Mouse (Mus musculus): ENCODE measurements around the gene Manba. TPM values are rescaled to one million over a fixed set of nuclear protein-coding genes. Genes with fewer than 3 reads are reported as not detected.
A peak's percentile ranks its signal among the peaks of the same experiment; 100 is the strongest.
"Not testable (repeated sequence)": the region's sequence is repeated elsewhere in the genome, so short reads cannot be mapped to it uniquely, and the experiment has no call there.

Manba gene
- total and polyA plus RNA-seq, 2 experiments from 2014 or later = 20.6 to 36.0 TPM

GRCm38 (mm10) chr3:135485900-135486241 lies 460 bp downstream of the Manba start:
- peak overlapping the region; percentile 77 for H3K9ac ChIP-seq (replicated peaks; ENCODE audit: low read depth, low read length)
- DNase-seq (ENCODE audit: low spot score) = no peak
- H3K36me3 ChIP-seq (replicated peaks; ENCODE audit: control insufficient read depth, insufficient read depth, low read length) = no peaks in the 10 kb centered on the region
- no peak; the same call in 1 of the 2 replicates for ATAC-seq (ENCODE audit: insufficient read depth, low read depth)
- 3% methylated on average over 9 of the region's 9 CpGs for WGBS
- TF ChIP-seq EP300 (IDR thresholded peaks at IDR 0.05; ENCODE audit: low read depth) (no peak), CTCF (IDR thresholded peaks at IDR 0.05; ENCODE audit: low read depth) (no peak)
- peaks cover 5% of the 10 kb centered on the region; the same call in 1 of the 2 replicates for H3K4me1 ChIP-seq (ENCODE audit: control insufficient read depth, insufficient read depth)
- H3K27ac ChIP-seq (ENCODE audit: low read depth) = peak overlapping the region; percentile 82
- H3K27me3 ChIP-seq (ENCODE audit: control insufficient read depth, insufficient read depth, low read length) = no peaks in the 10 kb centered on the region
- H3K4me3 ChIP-seq (ENCODE audit: low read depth, low read length) = peak overlapping the region; percentile 86
- no peaks in the 10 kb centered on the region for H3K9me3 ChIP-seq (replicated peaks; ENCODE audit: control insufficient read depth, low read length)
- H3K4me2 ChIP-seq (ENCODE audit: low read depth, low read length) = peak overlapping the region; percentile 95

- Histone ChIP-seq H3K27me3 (ENCODE audit: control insufficient read depth, insufficient read depth, low read length) (no peaks in the 10 kb centered on the region), H3K4me1 (ENCODE audit: control insufficient read depth, insufficient read depth) (peaks cover 5% of the 10 kb centered on the region; the same call in 1 of the 2 replicates), H3K9ac (replicated peaks; ENCODE audit: low read depth, low read length) (0 out of 2 replicates have a peak overlapping the region, but pooled peaks have one; percentile 77), H3K9me3 (replicated peaks; ENCODE audit: control insufficient read depth, low read length) (no peaks in the 10 kb centered on the region), H3K27ac (ENCODE audit: low read depth) (peak overlapping the region; percentile 82; the same call in 1 of the 2 replicates), H3K4me2 (ENCODE audit: low read depth, low read length) (peak overlapping the region; percentile 95), H3K4me3 (ENCODE audit: low read depth, low read length) (peak overlapping the region; percentile 86), H3K36me3 (replicated peaks; ENCODE audit: control insufficient read depth, insufficient read depth, low read length) (no peaks in the 10 kb centered on the region)
- WGBS = 39% methylated on average over 5 of the region's 5 CpGs
- DNase-seq (ENCODE audit: low spot score) (no peak), ATAC-seq (ENCODE audit: insufficient read depth, low read depth) (no peak)
- TF ChIP-seq EP300 (IDR thresholded peaks at IDR 0.05; ENCODE audit: low read depth) = no peak
- TF ChIP-seq CTCF (IDR thresholded peaks at IDR 0.05; ENCODE audit: low read depth) = no peak
Observed at GRCm38 (mm10) chr3:135486351-135486750, 940 bp downstream of the Manba start.

GRCm38 (mm10) chr3:135487803-135488202 lies 2.4 kb downstream of the Manba start:
- Histone ChIP-seq H3K27ac (ENCODE audit: low read depth) (no peak overlapping the region), H3K4me3 (ENCODE audit: low read depth, low read length) (no peak overlapping the region), H3K9me3 (replicated peaks; ENCODE audit: control insufficient read depth, low read length) (no peaks in the 10 kb centered on the region), H3K4me1 (ENCODE audit: control insufficient read depth, insufficient read depth) (peaks cover 5% of the 10 kb centered on the region; the same call in 1 of the 2 replicates), H3K4me2 (ENCODE audit: low read depth, low read length) (no peak overlapping the region), H3K9ac (replicated peaks; ENCODE audit: low read depth, low read length) (no peak overlapping the region), H3K36me3 (replicated peaks; ENCODE audit: control insufficient read depth, insufficient read depth, low read length) (no peaks in the 10 kb centered on the region), H3K27me3 (ENCODE audit: control insufficient read depth, insufficient read depth, low read length) (no peaks in the 10 kb centered on the region)
- ATAC-seq (ENCODE audit: insufficient read depth, low read depth) (no peak), DNase-seq (ENCODE audit: low spot score) (no peak)
- WGBS = 62% methylated on average over 4 of the region's 4 CpGs
- TF ChIP-seq CTCF (IDR thresholded peaks at IDR 0.05; ENCODE audit: low read depth) (no peak), EP300 (IDR thresholded peaks at IDR 0.05; ENCODE audit: low read depth) (no peak)

GRCm38 (mm10) chr3:135489865-135490520 lies 4.6 kb downstream of the Manba start:
- Histone ChIP-seq H3K27me3 (ENCODE audit: control insufficient read depth, insufficient read depth, low read length) (no peaks in the 10 kb centered on the region), H3K27ac (ENCODE audit: low read depth) (no peak overlapping the region), H3K36me3 (replicated peaks; ENCODE audit: control insufficient read depth, insufficient read depth, low read length) (no peaks in the 10 kb centered on the region), H3K4me1 (ENCODE audit: control insufficient read depth, insufficient read depth) (peaks cover 3% of the 10 kb centered on the region; the same call in 1 of the 2 replicates), H3K4me3 (ENCODE audit: low read depth, low read length) (no peak overlapping the region), H3K9ac (replicated peaks; ENCODE audit: low read depth, low read length) (no peak overlapping the region), H3K9me3 (replicated peaks; ENCODE audit: control insufficient read depth, low read length) (no peaks in the 10 kb centered on the region), H3K4me2 (ENCODE audit: low read depth, low read length) (no peak overlapping the region)
- DNase-seq (ENCODE audit: low spot score) (no peak), ATAC-seq (ENCODE audit: insufficient read depth, low read depth) (no peak)
- WGBS = 85% methylated on average over 5 of the region's 5 CpGs
- TF ChIP-seq CTCF (IDR thresholded peaks at IDR 0.05; ENCODE audit: low read depth) (no peak), EP300 (IDR thresholded peaks at IDR 0.05; ENCODE audit: low read depth) (no peak)

GRCm38 (mm10) chr3:135491102-135491501 lies 5.7 kb downstream of the Manba start:
- TF ChIP-seq CTCF (IDR thresholded peaks at IDR 0.05; ENCODE audit: low read depth) = no peak
- no peak for TF ChIP-seq EP300 (IDR thresholded peaks at IDR 0.05; ENCODE audit: low read depth)
- Histone ChIP-seq H3K27me3 (ENCODE audit: control insufficient read depth, insufficient read depth, low read length) (no peaks in the 10 kb centered on the region), H3K9ac (replicated peaks; ENCODE audit: low read depth, low read length) (no peak overlapping the region), H3K4me1 (ENCODE audit: control insufficient read depth, insufficient read depth) (no peaks in the 10 kb centered on the region), H3K9me3 (replicated peaks; ENCODE audit: control insufficient read depth, low read length) (no peaks in the 10 kb centered on the region), H3K36me3 (replicated peaks; ENCODE audit: control insufficient read depth, insufficient read depth, low read length) (no peaks in the 10 kb centered on the region), H3K4me2 (ENCODE audit: low read depth, low read length) (no peak overlapping the region), H3K4me3 (ENCODE audit: low read depth, low read length) (no peak overlapping the region), H3K27ac (ENCODE audit: low read depth) (no peak overlapping the region)
- no peak for ATAC-seq (ENCODE audit: insufficient read depth, low read depth)
- WGBS = 84% methylated on average over 6 of the region's 6 CpGs
- DNase-seq (ENCODE audit: low spot score) = no peak

- H3K9me3 ChIP-seq (replicated peaks; ENCODE audit: control insufficient read depth, low read length); H3K27me3 ChIP-seq (ENCODE audit: control insufficient read depth, insufficient read depth, low read length); DNase-seq (ENCODE audit: low spot score); H3K36me3 ChIP-seq (replicated peaks; ENCODE audit: control insufficient read depth, insufficient read depth, low read length); H3K9ac ChIP-seq (replicated peaks; ENCODE audit: low read depth, low read length); H3K4me1 ChIP-seq (ENCODE audit: control insufficient read depth, insufficient read depth); ATAC-seq (ENCODE audit: insufficient read depth, low read depth); H3K4me3 ChIP-seq (ENCODE audit: low read depth, low read length); H3K4me2 ChIP-seq (ENCODE audit: low read depth, low read length); H3K27ac ChIP-seq (ENCODE audit: low read depth): not testable (repeated sequence)
- 83% methylated on average over 7 of the region's 7 CpGs for WGBS
Observed at GRCm38 (mm10) chr3:135493320-135493719, 7.9 kb downstream of the Manba start.

GRCm38 (mm10) chr3:135497956-135498355 lies 12.5 kb downstream of the Manba start:
- 83% methylated on average over 4 of the region's 4 CpGs for WGBS
- not testable (repeated sequence) for H3K9me3 ChIP-seq (replicated peaks; ENCODE audit: control insufficient read depth, low read length); DNase-seq (ENCODE audit: low spot score); H3K36me3 ChIP-seq (replicated peaks; ENCODE audit: control insufficient read depth, insufficient read depth, low read length); H3K9ac ChIP-seq (replicated peaks; ENCODE audit: low read depth, low read length); H3K27ac ChIP-seq (ENCODE audit: low read depth); ATAC-seq (ENCODE audit: insufficient read depth, low read depth); H3K4me2 ChIP-seq (ENCODE audit: low read depth, low read length); H3K27me3 ChIP-seq (ENCODE audit: control insufficient read depth, insufficient read depth, low read length); H3K4me3 ChIP-seq (ENCODE audit: low read depth, low read length)
- H3K4me1 ChIP-seq (ENCODE audit: control insufficient read depth, insufficient read depth) = peaks cover 14% of the 10 kb centered on the region

Data from heart, postnatal 0 days (tissue).